Mouse (Mus musculus): Measurements from ENCODE around the gene Atp8b5. TPM values are rescaled to one million over a fixed set of nuclear protein-coding genes. Genes with fewer than 3 reads are reported as not detected.

The Atp8b5 gene
- polyA plus RNA-seq (2012; rRNA removed) = 23.5 and 27.9 TPM in 2 replicates

DNA sequence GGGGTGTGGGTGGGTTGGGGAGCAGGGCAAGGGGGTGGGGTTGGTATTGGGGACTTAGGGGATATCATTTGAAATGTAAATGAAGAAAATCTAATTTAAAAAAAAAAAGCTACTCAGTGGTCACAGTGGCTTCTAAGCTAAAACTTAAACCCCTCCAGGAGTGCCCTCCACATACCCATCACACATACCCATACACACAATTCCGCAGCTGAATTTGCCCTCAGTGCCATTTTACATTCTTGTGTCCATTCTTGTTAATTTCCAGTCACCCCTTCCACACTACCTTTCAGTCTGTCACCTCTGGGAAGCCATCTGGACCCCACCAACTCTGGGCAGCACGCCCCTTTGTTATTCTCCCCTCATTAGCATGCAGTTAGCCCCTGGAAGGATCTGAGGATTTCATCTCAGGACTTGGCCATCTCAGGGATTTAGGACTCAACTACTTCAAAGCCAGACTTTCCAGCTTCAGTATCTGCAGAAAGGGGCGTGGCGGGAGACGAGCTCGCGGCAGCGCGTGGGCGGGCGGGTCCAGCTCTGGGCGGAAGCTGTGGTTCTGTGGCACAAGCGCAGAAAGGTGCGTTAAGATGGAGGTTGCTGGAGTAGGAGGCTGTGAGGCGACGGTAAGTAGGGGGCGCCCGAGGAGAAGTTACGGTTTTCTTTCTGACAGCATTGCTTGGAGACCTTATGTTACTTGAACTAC lies at the start of gene Atp8b5:
TSS of gene Atp8b5 (plus strand) at position 537 of the 700 bp plus-strand sequence.
- Histone ChIP-seq H3K27me3 (ENCODE audit: control insufficient read depth, insufficient read depth, low read length) (no peaks in the 10 kb centered on the region), H3K4me1 (ENCODE audit: control insufficient read depth, insufficient read depth, low read length) (peaks cover 4% of the 10 kb centered on the region), H3K36me3 (ENCODE audit: control insufficient read depth, insufficient read depth, low read length) (no peaks in the 10 kb centered on the region), H3K27ac (ENCODE audit: control insufficient read depth, insufficient read depth, low read depth, low read length) (peak within 1 kb of the TSS; percentile 27), H3K4me3 (ENCODE audit: control insufficient read depth, low read depth, low read length) (peak within 1 kb of the TSS; percentile 67)
- TF ChIP-seq POLR2A (IDR thresholded peaks at IDR 0.05; ENCODE audit: control insufficient read depth, low read depth, low read length) = peak; percentile 81
- 0 out of 2 replicates have a peak, but pooled peaks have one; percentile 25 for TF ChIP-seq CTCF (IDR thresholded peaks at IDR 0.05; ENCODE audit: control insufficient read depth, insufficient read depth, insufficient replicate concordance, low read depth, low read length)

DNA sequence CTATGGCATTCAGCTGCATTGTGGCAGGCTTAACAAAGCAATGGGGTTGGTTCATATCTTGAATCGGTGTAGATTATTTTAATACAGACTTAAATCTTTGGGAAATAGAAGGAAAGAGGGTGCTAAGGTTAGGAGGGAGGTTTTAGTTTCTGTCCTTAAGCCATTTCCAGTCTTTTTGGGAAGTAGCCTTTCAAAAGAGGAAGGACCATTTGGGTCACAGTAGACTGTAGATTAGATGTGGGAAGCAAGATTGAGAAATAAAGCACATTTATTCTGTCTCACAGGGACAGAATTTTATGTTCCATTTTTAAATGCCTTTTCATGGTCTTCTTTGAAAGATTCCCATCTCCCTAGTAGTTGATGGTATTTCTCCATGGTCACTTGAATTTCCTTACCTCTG lies 49.0 kb upstream of the Atp8b5 start:
- Histone ChIP-seq H3K27me3 (ENCODE audit: control insufficient read depth, insufficient read depth, low read length) (no peaks in the 10 kb centered on the region), H3K4me3 (ENCODE audit: control insufficient read depth, low read depth, low read length) (no peak overlapping the region), H3K4me1 (ENCODE audit: control insufficient read depth, insufficient read depth, low read length) (no peaks in the 10 kb centered on the region), H3K36me3 (ENCODE audit: control insufficient read depth, insufficient read depth, low read length) (no peaks in the 10 kb centered on the region), H3K27ac (ENCODE audit: control insufficient read depth, insufficient read depth, low read depth, low read length) (no peak overlapping the region)
- TF ChIP-seq CTCF (IDR thresholded peaks at IDR 0.05; ENCODE audit: control insufficient read depth, insufficient read depth, insufficient replicate concordance, low read depth, low read length) (no peak), POLR2A (IDR thresholded peaks at IDR 0.05; ENCODE audit: control insufficient read depth, low read depth, low read length) (no peak)

DNA sequence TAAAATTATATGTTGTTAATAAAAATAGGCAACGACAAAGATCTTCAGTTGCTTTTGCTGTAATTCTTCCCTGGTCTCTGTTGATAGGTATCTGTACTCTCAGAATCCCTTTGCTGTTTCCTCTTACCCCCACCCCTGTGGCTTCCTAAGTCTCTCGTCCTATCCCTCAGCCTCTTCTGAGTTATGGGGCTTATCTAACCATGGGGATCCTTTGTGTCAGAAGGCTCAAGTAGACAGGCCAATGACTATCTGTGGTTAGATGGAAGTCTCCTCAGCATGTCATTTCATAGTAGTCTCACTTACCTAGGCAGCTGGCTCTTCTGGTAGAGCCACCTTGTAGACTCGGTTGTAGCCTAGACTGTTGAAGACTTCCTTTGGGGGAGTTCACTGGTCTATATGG lies 35.1 kb upstream of the Atp8b5 start:
- Histone ChIP-seq H3K36me3 (ENCODE audit: control insufficient read depth, insufficient read depth, low read length) (no peaks in the 10 kb centered on the region), H3K4me3 (ENCODE audit: control insufficient read depth, low read depth, low read length) (no peak overlapping the region), H3K27ac (ENCODE audit: control insufficient read depth, insufficient read depth, low read depth, low read length) (no peak overlapping the region), H3K4me1 (ENCODE audit: control insufficient read depth, insufficient read depth, low read length) (no peaks in the 10 kb centered on the region), H3K27me3 (ENCODE audit: control insufficient read depth, insufficient read depth, low read length) (no peaks in the 10 kb centered on the region)
- no peak for TF ChIP-seq POLR2A (IDR thresholded peaks at IDR 0.05; ENCODE audit: control insufficient read depth, low read depth, low read length)
- TF ChIP-seq CTCF (IDR thresholded peaks at IDR 0.05; ENCODE audit: control insufficient read depth, insufficient read depth, insufficient replicate concordance, low read depth, low read length) = no peak

DNA sequence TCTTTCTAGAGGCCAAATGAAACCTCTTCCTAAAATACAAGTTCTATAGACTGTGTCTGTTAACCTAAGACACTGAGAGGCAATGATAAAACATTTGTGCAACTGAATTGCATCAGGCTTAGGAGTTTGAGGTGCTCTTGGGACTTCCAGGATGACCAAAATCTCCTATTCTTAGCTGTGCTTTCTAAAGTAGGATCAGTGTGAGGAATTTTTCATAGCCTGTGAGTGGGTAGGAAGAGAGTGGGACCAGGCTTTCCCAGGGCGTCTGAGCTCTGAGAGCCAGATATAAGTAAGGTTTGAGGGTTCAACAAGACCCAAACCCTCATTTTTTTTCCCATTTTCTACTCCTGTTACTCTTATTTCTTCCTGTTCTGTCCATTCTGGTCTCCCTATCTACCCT lies 34.0 kb upstream of the Atp8b5 start:
- no peaks in the 10 kb centered on the region for H3K36me3 ChIP-seq (ENCODE audit: control insufficient read depth, insufficient read depth, low read length)
- H3K4me1 ChIP-seq (ENCODE audit: control insufficient read depth, insufficient read depth, low read length) = no peaks in the 10 kb centered on the region
- no peaks in the 10 kb centered on the region for H3K27me3 ChIP-seq (ENCODE audit: control insufficient read depth, insufficient read depth, low read length)
- no peak overlapping the region for H3K27ac ChIP-seq (ENCODE audit: control insufficient read depth, insufficient read depth, low read depth, low read length)
- no peak overlapping the region for H3K4me3 ChIP-seq (ENCODE audit: control insufficient read depth, low read depth, low read length)
- no peak for TF ChIP-seq POLR2A (IDR thresholded peaks at IDR 0.05; ENCODE audit: control insufficient read depth, low read depth, low read length)
- no peak for TF ChIP-seq CTCF (IDR thresholded peaks at IDR 0.05; ENCODE audit: control insufficient read depth, insufficient read depth, insufficient replicate concordance, low read depth, low read length)

DNA sequence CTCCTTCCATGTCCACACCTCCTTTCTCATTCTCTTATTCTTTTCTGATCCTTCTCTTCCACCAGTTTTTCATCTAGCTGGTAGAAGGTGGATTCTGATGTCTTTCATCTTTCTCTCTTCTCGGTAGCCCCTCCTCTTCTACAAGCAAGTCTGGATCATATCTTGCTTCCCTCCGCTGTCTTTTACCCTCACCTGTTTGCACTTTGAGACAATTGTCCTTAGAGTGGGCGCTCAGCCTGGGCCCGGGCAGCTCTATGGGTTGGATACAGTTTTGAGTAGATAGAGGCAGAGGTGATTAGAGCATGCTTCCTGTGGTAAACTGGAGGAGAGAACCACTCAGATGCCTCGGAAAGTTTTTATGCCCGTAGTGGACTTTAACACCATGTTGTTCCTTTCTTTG lies 33.5 kb upstream of the Atp8b5 start:
- no peak overlapping the region for H3K27ac ChIP-seq (ENCODE audit: control insufficient read depth, insufficient read depth, low read depth, low read length)
- H3K27me3 ChIP-seq (ENCODE audit: control insufficient read depth, insufficient read depth, low read length) = no peaks in the 10 kb centered on the region
- no peak overlapping the region for H3K4me3 ChIP-seq (ENCODE audit: control insufficient read depth, low read depth, low read length)
- no peaks in the 10 kb centered on the region for H3K36me3 ChIP-seq (ENCODE audit: control insufficient read depth, insufficient read depth, low read length)
- TF ChIP-seq CTCF (IDR thresholded peaks at IDR 0.05; ENCODE audit: control insufficient read depth, insufficient read depth, insufficient replicate concordance, low read depth, low read length) (no peak), POLR2A (IDR thresholded peaks at IDR 0.05; ENCODE audit: control insufficient read depth, low read depth, low read length) (no peak)
- H3K4me1 ChIP-seq (ENCODE audit: control insufficient read depth, insufficient read depth, low read length) = no peaks in the 10 kb centered on the region

DNA sequence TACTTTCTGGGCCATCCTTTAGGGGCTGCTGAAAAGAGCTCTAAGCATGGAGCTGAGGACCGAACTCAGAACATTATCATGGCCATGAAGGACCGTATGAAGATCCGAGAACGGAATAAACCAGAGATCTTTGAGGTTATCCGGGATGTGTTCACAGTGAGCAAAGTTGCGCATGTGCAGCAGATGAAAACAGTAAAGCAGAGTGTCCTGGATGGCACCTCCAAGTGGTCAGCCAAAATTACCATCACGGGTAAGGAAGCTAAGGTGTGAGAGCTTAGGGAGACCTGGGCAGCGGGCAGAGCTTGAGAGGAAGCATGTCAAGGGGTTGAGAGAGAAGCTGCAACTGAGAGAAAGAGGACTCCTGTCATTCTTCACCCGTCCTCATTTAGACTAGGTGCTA lies 30.1 kb upstream of the Atp8b5 start:
- no peaks in the 10 kb centered on the region for H3K27me3 ChIP-seq (ENCODE audit: control insufficient read depth, insufficient read depth, low read length)

DNA sequence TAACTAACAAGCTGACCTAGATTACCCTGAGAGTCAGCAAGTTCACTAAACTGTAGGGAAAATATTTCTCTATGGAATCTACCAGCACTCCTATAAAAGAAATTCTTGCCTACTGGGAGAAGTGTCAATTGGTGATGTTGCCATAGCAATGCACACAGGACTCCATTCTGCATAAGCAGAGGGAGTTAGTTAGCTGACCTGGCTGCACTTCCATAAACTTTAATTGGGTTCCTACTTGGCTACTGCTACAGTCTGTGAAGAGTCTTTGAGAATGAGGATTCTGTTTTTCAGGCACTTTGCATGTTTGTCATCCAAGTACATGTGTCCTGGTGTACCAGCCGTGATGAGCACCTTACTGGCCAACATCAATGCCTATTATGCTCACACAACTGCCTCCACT lies 26.2 kb upstream of the Atp8b5 start:
- TF ChIP-seq POLR2A (IDR thresholded peaks at IDR 0.05; ENCODE audit: control insufficient read depth, low read depth, low read length) (no peak), CTCF (IDR thresholded peaks at IDR 0.05; ENCODE audit: control insufficient read depth, insufficient read depth, insufficient replicate concordance, low read depth, low read length) (no peak)
- Histone ChIP-seq H3K36me3 (ENCODE audit: control insufficient read depth, insufficient read depth, low read length) (no peaks in the 10 kb centered on the region; the same call in 1 of the 2 replicates), H3K4me3 (ENCODE audit: control insufficient read depth, low read depth, low read length) (no peak overlapping the region), H3K27ac (ENCODE audit: control insufficient read depth, insufficient read depth, low read depth, low read length) (no peak overlapping the region), H3K4me1 (ENCODE audit: control insufficient read depth, insufficient read depth, low read length) (no peaks in the 10 kb centered on the region), H3K27me3 (ENCODE audit: control insufficient read depth, insufficient read depth, low read length) (no peaks in the 10 kb centered on the region)

More for the DNA sequence above, 30.1 kb upstream of the Atp8b5 start:
- no peak overlapping the region for H3K4me3 ChIP-seq (ENCODE audit: control insufficient read depth, low read depth, low read length)
- no peaks in the 10 kb centered on the region; the same call in 1 of the 2 replicates for H3K36me3 ChIP-seq (ENCODE audit: control insufficient read depth, insufficient read depth, low read length)
- no peak overlapping the region for H3K27ac ChIP-seq (ENCODE audit: control insufficient read depth, insufficient read depth, low read depth, low read length)
- no peaks in the 10 kb centered on the region for H3K4me1 ChIP-seq (ENCODE audit: control insufficient read depth, insufficient read depth, low read length)
- TF ChIP-seq CTCF (IDR thresholded peaks at IDR 0.05; ENCODE audit: control insufficient read depth, insufficient read depth, insufficient replicate concordance, low read depth, low read length) (no peak), POLR2A (IDR thresholded peaks at IDR 0.05; ENCODE audit: control insufficient read depth, low read depth, low read length) (no peak)
